Mouse (Mus musculus): ENCODE data around the gene Rspry1. TPM values are rescaled to one million over a fixed set of nuclear protein-coding genes. Genes with fewer than 3 reads are reported as not detected.
A peak's percentile ranks its signal among the peaks of the same experiment; 100 is the strongest.

Rspry1 gene
- polyA plus RNA-seq, 1 experiment from 2014 or later, result 11.1 TPM

DNA sequence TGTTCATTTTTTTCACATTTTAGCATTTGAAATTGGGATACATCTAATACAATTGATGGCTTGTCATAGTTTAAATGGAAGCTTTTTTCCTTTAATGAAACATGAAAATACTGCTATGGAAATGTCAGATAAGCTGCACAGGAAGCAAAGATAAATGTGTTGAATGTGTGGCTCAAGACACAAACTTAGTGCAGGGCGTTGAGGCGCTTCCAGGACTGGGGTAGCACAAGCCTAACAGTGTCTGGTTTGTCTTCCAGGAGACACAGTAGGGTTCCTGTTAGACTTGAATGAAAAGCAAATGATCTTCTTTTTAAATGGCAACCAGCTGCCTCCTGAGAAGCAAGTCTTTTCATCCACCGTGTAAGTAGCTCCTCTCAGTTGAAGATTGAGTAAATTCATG, 47.8 kb downstream of the Rspry1 start:
- no peaks in the 10 kb centered on the region for H3K27me3 ChIP-seq (ENCODE audit: insufficient read depth, low read length)
- H3K4me2 ChIP-seq (ENCODE audit: low read depth, low read length), result no peak overlapping the region
- TF ChIP-seq EP300 (IDR thresholded peaks at IDR 0.05; ENCODE audit: low read depth) (no peak), CTCF (IDR thresholded peaks at IDR 0.05; ENCODE audit: low read depth) (no peak)
- no peak for DNase-seq
- H3K4me1 ChIP-seq (ENCODE audit: insufficient read depth), result no peaks in the 10 kb centered on the region
- WGBS (ENCODE audit: insufficient replicate concordance), result 58% methylated on average over 3 of the region's 3 CpGs
- no peak for ATAC-seq
- H3K27ac ChIP-seq (ENCODE audit: low read depth), result no peak overlapping the region
- peaks cover 52% of the 10 kb centered on the region for H3K36me3 ChIP-seq (replicated peaks; ENCODE audit: insufficient read depth, low read length)
- H3K9ac ChIP-seq (replicated peaks), result no peak overlapping the region
- no peak overlapping the region for H3K4me3 ChIP-seq (ENCODE audit: low read depth, low read length)
- H3K9me3 ChIP-seq (ENCODE audit: low read length), result no peaks in the 10 kb centered on the region

DNA sequence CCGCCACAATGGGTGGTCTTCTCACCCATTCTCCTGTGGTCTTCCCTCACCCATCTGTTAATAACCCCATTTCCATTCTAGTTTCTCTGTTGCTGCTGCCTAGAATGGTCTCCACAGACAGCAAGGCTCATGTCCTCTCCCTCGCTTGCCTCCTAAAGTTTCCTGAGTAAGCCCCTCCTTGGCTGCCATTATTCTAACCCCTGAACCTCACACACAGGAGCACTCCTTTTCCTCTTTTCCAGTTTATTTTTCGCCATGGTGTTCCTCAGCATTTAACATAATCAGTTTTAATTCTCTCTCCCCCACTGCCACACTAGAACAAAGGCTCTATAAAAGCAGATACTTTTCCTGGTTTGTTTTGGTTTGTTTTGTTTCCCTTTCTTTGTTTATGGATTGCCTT, 51.2 kb downstream of the Rspry1 start:
- no peak overlapping the region for H3K9ac ChIP-seq (replicated peaks)
- peaks cover 54% of the 10 kb centered on the region for H3K36me3 ChIP-seq (replicated peaks; ENCODE audit: insufficient read depth, low read length)
- no peak overlapping the region for H3K4me3 ChIP-seq (ENCODE audit: low read depth, low read length)
- ATAC-seq, result no peak
- no peaks in the 10 kb centered on the region for H3K4me1 ChIP-seq (ENCODE audit: insufficient read depth)
- no peaks in the 10 kb centered on the region for H3K9me3 ChIP-seq (ENCODE audit: low read length)
- no peak overlapping the region for H3K27ac ChIP-seq (ENCODE audit: low read depth)
- WGBS (ENCODE audit: insufficient replicate concordance), result 88% methylated on average over 3 of the region's 3 CpGs
- no peaks in the 10 kb centered on the region for H3K27me3 ChIP-seq (ENCODE audit: insufficient read depth, low read length)
- TF ChIP-seq CTCF (IDR thresholded peaks at IDR 0.05; ENCODE audit: low read depth), result no peak
- no peak for TF ChIP-seq EP300 (IDR thresholded peaks at IDR 0.05; ENCODE audit: low read depth)
- no peak for DNase-seq
- H3K4me2 ChIP-seq (ENCODE audit: low read depth, low read length), result no peak overlapping the region

- DNase-seq, result no peak
- H3K9me3 ChIP-seq (ENCODE audit: low read length), result no peaks in the 10 kb centered on the region
- H3K4me1 ChIP-seq (ENCODE audit: insufficient read depth), result no peaks in the 10 kb centered on the region
- no peak for ATAC-seq
- no peak overlapping the region for H3K9ac ChIP-seq (replicated peaks)
- H3K27ac ChIP-seq (ENCODE audit: low read depth), result no peak overlapping the region
- H3K4me3 ChIP-seq (ENCODE audit: low read depth, low read length), result no peak overlapping the region
- TF ChIP-seq EP300 (IDR thresholded peaks at IDR 0.05; ENCODE audit: low read depth) (peak; percentile 49; the same call in 1 of the 2 replicates), CTCF (IDR thresholded peaks at IDR 0.05; ENCODE audit: low read depth) (no peak)
- H3K27me3 ChIP-seq (ENCODE audit: insufficient read depth, low read length), result no peaks in the 10 kb centered on the region
- H3K36me3 ChIP-seq (replicated peaks; ENCODE audit: insufficient read depth, low read length), result peaks cover 51% of the 10 kb centered on the region
- no peak overlapping the region for H3K4me2 ChIP-seq (ENCODE audit: low read depth, low read length)
Observed at GRCm38 (mm10) chr8:94654994-94655393, 53.3 kb downstream of the Rspry1 start.

- H3K4me2 ChIP-seq (ENCODE audit: low read depth, low read length), result no peak overlapping the region
- DNase-seq (no peak), ATAC-seq (no peak)
- no peak overlapping the region for H3K27ac ChIP-seq (ENCODE audit: low read depth)
- H3K27me3 ChIP-seq (ENCODE audit: insufficient read depth, low read length), result no peaks in the 10 kb centered on the region
- no peak overlapping the region for H3K9ac ChIP-seq (replicated peaks)
- H3K4me3 ChIP-seq (ENCODE audit: low read depth, low read length), result no peak overlapping the region
- H3K9me3 ChIP-seq (ENCODE audit: low read length), result no peaks in the 10 kb centered on the region
- WGBS (ENCODE audit: insufficient replicate concordance), result 80% methylated on average over 2 of the region's 2 CpGs
- H3K4me1 ChIP-seq (ENCODE audit: insufficient read depth), result no peaks in the 10 kb centered on the region
- TF ChIP-seq EP300 (IDR thresholded peaks at IDR 0.05; ENCODE audit: low read depth) (no peak), CTCF (IDR thresholded peaks at IDR 0.05; ENCODE audit: low read depth) (peak; percentile 41)
- peaks cover 36% of the 10 kb centered on the region for H3K36me3 ChIP-seq (replicated peaks; ENCODE audit: insufficient read depth, low read length)
Observed at GRCm38 (mm10) chr8:94658031-94658430, 56.3 kb downstream of the Rspry1 start.

GRCm38 (mm10) chr8:94660418-94660817, 58.7 kb downstream of the Rspry1 start:
- Histone ChIP-seq H3K9me3 (ENCODE audit: low read length) (no peaks in the 10 kb centered on the region), H3K27me3 (ENCODE audit: insufficient read depth, low read length) (no peaks in the 10 kb centered on the region), H3K36me3 (replicated peaks; ENCODE audit: insufficient read depth, low read length) (peaks cover 16% of the 10 kb centered on the region), H3K4me3 (ENCODE audit: low read depth, low read length) (no peak overlapping the region), H3K9ac (replicated peaks) (no peak overlapping the region), H3K4me1 (ENCODE audit: insufficient read depth) (no peaks in the 10 kb centered on the region), H3K27ac (ENCODE audit: low read depth) (no peak overlapping the region), H3K4me2 (ENCODE audit: low read depth, low read length) (no peak overlapping the region)
- 68% methylated on average over 4 of the region's 4 CpGs for WGBS (ENCODE audit: insufficient replicate concordance)
- ATAC-seq, result no peak
- DNase-seq, result no peak
- TF ChIP-seq EP300 (IDR thresholded peaks at IDR 0.05; ENCODE audit: low read depth) (no peak), CTCF (IDR thresholded peaks at IDR 0.05; ENCODE audit: low read depth) (no peak)

- Histone ChIP-seq H3K9me3 (ENCODE audit: low read length) (no peaks in the 10 kb centered on the region), H3K4me2 (ENCODE audit: low read depth, low read length) (no peak overlapping the region), H3K4me3 (ENCODE audit: low read depth, low read length) (no peak overlapping the region), H3K9ac (replicated peaks) (no peak overlapping the region), H3K4me1 (ENCODE audit: insufficient read depth) (peaks cover 9% of the 10 kb centered on the region; the same call in 1 of the 2 replicates), H3K27ac (ENCODE audit: low read depth) (no peak overlapping the region), H3K36me3 (replicated peaks; ENCODE audit: insufficient read depth, low read length) (peaks cover 7% of the 10 kb centered on the region), H3K27me3 (ENCODE audit: insufficient read depth, low read length) (no peaks in the 10 kb centered on the region)
- no peak for ATAC-seq
- TF ChIP-seq CTCF (IDR thresholded peaks at IDR 0.05; ENCODE audit: low read depth) (no peak), EP300 (IDR thresholded peaks at IDR 0.05; ENCODE audit: low read depth) (no peak)
- 79% methylated on average over 2 of the region's 2 CpGs for WGBS (ENCODE audit: insufficient replicate concordance)
- DNase-seq, result no peak
Observed at GRCm38 (mm10) chr8:94664722-94665121, 63.0 kb downstream of the Rspry1 start.

Measured in liver, postnatal 0 days (tissue).